Mouse (Mus musculus): ENCODE results near the gene Lypd6b. TPM values are rescaled to one million over a fixed set of nuclear protein-coding genes. Genes with fewer than 3 reads are reported as not detected.

Lypd6b gene
- not detected for total RNA-seq (2021)
- long read RNA-seq, experiment 1, result 0 reads
- long read RNA-seq, experiment 2, result 0 reads

GRCm38 (mm10) chr2:49787376-49788050, at the start of gene Lypd6b:
Lypd6b (plus strand) TSS chr2:49787688.
- no peak for DNase-seq (ENCODE audit: low spot score)

DNA sequence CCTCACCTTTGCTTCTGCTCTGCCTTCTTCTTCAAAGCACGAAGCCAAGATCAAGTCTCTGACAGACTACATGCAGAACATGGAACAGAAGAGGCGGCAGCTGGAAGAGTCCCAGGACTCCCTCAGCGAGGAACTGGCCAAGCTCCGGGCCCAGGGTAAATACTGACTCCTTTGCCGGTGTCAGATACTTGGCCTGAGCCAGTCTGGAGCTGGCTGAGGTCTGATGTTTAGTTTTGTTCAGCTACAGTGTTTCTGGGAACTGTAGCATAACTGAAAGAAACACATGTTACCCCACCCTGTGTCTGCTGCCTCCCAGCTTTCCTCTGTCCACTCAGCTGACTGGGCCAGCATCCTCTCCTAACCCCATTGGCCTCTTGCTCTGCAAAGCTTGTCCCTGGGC, 48.4 kb upstream of the Lypd6b start:
- DNase-seq (ENCODE audit: low spot score), result no peak

DNA sequence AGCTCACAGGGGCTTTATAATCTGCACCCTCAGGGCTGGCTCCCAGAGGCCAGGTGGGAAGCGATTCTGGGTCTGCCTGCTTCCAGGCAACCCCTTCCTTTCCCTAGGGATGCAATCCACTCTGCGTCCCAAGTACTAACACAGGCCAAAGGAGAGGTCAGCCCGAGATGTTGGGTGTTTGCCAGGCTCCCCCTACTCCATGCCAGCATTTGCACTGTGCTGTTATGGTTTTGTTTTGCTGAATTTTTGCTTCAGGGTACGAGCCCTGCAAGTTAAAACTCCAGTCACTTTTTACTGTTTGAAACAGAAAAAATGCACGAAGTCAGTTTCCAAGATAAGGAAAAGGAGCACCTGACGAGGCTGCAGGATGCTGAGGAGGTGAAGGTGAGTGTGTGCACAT, 46.5 kb upstream of the Lypd6b start:
- DNase-seq (ENCODE audit: low spot score), result no peak

DNA sequence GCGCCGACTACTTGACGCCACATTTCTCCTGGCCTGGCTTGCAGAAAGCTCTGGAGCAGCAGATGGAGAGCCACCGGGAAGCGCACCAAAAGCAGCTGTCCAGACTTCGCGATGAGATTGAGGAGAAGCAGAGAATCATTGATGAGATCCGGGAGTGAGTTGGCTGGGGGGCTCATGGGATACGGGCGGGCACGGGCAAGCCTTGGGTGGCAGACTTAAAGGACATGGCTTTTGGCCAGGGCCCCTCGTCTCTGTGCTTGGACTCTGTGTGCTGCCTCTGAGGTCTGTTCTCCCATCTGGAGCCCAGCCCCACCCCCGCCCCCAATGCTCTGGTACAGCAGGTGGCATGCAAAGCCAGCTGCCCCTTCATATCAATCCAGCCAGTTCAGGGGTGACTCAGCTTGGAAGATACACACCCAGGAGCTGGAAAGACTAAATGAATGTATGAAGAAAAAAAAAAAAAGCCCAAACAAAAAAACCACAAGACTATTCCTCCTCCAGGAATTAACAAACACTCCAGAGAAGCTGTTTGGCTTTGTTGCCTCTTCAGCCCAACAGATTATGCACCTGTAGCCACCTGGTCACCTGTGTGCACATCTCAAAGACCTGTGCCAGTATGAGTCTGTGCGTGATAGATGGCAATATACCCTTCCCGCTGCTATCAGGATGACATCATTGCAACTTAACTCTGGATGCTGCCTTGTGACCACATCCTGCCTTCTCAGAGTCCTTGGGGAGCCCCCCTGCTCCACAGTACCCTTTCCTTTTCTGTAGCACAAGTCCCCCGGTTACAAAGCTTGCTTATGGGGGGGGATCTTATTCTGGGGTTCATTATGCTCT, 45.4 kb upstream of the Lypd6b start:
- no peak for DNase-seq (ENCODE audit: low spot score)

GRCm38 (mm10) chr2:49742919-49743318, 44.6 kb upstream of the Lypd6b start:
- DNase-seq (ENCODE audit: low spot score), result no peak

- DNase-seq (ENCODE audit: low spot score), result no peak
Measured at GRCm38 (mm10) chr2:49743775-49744174, 43.7 kb upstream of the Lypd6b start.

GRCm38 (mm10) chr2:49744251-49745093, 43.0 kb upstream of the Lypd6b start:
- peak; percentile 30 for DNase-seq (ENCODE audit: low spot score)

GRCm38 (mm10) chr2:49745094-49745781, 42.2 kb upstream of the Lypd6b start:
- DNase-seq (ENCODE audit: low spot score), result no peak

- no peak for DNase-seq (ENCODE audit: low spot score)
Measured at GRCm38 (mm10) chr2:49746947-49747346, 40.5 kb upstream of the Lypd6b start.

DNA sequence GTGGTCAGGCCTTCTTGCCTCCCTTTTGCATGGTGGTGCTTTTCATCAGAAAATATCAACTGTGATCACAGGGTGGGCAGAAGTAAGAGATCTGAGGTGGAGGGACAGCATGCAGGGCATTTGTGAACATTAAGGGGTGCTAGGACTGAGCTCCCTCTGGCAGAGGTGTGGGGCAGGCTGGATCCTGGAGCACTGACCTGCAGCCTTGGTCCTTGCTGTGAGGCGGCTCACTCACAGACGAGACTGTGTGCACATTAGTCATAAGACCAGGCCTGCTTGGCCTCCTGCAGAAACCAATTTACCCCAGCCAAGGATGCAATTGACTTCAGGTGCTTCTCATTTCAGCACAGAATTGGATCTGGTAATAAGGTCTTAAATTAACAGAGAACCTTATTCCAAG, 39.8 kb upstream of the Lypd6b start:
- no peak for DNase-seq (ENCODE audit: low spot score)

DNA sequence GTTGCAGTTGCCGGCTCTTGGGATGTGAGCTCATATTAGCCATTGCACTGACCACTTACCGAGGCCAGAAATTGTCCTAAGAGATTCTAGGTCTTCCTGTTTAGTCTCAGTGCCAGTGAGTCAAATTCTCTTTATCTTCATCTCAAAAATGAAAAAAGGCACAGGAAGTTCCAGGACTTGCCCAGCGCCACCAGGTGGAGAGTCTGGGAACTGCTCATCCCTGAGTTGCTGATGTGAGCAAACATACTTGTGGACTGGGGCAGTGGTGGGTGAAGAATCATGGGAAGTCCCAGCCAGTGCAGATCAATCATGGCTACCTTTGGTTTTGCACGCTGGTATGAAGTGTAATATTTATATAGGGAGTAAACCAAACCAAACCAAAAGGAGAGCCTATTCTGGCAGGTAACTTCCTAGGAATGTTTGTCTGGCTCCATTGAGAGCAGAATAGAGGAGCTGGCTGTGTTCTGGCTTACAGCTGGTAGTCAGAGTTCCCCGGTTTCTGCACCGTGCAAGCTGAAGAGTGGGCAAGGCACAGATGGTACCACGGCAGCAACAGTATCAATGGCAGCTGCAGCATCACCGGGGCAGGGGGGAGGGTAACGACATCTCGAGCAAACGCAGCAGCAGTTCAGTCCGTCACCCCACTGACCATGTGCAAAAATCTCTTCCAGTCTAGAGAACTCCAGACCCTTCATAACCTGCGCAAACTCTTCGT, 38.7 kb upstream of the Lypd6b start:
- DNase-seq (ENCODE audit: low spot score), result no peak

DNA sequence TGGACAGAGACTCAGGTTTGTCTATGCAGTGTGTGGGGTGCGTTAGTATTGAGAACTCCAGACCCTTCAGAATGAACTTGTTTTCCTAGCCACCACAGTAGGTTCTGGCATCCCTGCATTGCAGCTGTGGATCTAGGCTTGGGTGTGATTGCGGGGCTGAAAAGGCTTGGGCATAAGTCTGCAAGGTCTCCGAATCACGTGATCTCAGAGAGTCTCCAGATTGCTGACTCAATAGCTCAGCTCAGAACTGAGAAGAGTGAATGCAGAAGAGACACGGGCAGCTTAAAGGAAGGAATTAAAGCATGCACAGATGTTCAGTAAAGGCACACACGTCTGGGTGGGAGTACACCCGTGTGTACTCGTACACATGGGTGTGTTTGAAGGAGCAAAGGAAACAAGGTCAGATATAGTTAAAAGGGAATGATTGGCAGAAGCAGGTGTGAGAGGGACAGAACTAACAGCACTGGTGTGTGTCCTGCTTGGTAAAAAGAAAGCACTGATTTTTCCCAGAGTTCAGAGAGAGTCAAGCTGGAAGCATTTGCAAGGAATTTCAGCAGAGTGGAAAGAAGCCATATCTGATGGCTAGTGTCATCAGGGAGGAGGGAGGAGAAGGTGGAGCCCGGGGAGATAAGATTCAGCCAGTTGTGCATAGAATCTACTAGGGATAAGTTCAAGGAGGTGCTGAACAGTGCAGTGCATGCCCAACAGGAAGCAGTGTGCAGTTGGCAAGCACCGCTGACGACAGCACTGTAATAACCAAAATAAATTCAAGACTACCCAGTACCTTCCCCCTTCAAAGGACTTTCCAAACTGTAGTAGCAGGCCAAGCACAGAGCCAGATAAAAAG, 37.5 kb upstream of the Lypd6b start:
- no peak for DNase-seq (ENCODE audit: low spot score)

- no peak for DNase-seq (ENCODE audit: low spot score)
Measured at GRCm38 (mm10) chr2:49751544-49752210, 35.8 kb upstream of the Lypd6b start.

DNA sequence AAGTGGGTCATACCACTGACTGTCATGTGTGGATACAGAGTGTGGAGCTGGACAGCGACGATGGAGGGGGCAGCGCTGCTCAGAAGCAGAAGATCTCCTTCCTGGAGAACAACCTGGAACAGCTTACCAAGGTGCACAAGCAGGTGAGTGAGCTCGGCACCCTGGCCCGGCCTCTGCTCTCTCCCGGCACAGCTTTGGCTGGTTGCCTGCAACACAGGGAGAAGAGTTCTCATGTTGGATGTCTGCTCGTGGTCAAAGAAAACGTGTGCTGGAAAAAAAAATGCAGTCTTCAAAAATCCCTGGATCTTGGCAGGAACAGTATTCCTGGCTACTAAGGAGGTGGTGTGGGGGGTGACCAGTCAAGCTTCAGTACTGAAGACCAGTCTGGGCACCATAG, 35.3 kb upstream of the Lypd6b start:
- no peak for DNase-seq (ENCODE audit: low spot score)

DNA sequence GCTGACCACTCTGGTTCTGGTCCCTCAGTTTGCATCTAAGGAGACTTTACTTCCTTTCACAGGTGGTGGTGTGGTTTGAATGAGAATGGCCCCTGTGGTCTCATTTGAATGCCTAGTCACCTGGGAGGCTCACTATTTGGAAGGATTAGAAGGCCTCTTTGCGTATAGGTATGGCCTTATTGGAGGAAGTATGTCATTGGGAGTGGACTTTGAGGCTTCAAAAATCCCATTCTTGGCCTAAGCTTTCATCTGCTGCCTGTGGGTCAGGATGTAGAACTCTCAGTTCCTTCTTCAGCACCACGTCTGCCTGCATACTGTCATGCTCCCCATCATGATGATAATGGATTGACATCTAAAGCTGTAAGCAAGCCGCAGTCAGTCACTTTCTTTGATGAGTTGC, 34.4 kb upstream of the Lypd6b start:
- DNase-seq (ENCODE audit: low spot score), result no peak

GRCm38 (mm10) chr2:49755054-49755453, 32.4 kb upstream of the Lypd6b start:
- no peak for DNase-seq (ENCODE audit: low spot score)

GRCm38 (mm10) chr2:49757616-49758015, 29.9 kb upstream of the Lypd6b start:
- DNase-seq (ENCODE audit: low spot score), result no peak

DNA sequence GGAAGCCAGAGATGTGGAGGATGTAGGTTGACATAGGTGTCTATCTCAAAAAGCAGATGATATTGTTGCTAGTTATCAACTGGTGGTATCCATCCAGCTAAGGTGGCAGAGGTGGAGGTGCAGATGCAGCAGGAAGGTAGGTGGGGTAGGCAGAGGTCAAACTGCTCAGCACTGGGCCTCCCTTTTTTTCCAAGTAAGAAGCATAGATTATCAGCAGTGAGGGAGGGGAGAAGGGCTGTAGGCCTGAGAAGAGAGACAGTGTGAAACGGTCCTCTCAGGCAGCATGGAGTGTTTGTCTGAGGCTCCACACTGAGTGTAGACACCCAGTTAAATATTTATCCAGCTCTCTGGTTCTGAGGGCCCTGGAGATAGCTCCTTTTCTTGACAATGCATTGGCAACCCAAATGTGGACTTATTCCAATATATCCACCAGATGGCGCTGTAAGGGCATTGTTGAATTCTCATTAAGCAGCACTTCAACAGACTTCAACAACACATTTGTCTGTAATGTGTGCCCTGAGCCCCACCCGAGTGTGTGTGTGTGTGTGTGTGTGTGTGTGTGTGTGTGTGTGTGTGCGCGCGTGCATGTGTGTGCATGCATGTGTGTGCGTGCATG, 23.0 kb upstream of the Lypd6b start:
- peak; percentile 39 for DNase-seq (ENCODE audit: low spot score)

- no peak for DNase-seq (ENCODE audit: low spot score)
Measured at GRCm38 (mm10) chr2:49768916-49769315, 18.6 kb upstream of the Lypd6b start.

Data from gastrocnemius, adult 18-20 months (tissue).